Mouse (Mus musculus): ENCODE data around the gene Ube3a.

The Ube3a gene

DNA sequence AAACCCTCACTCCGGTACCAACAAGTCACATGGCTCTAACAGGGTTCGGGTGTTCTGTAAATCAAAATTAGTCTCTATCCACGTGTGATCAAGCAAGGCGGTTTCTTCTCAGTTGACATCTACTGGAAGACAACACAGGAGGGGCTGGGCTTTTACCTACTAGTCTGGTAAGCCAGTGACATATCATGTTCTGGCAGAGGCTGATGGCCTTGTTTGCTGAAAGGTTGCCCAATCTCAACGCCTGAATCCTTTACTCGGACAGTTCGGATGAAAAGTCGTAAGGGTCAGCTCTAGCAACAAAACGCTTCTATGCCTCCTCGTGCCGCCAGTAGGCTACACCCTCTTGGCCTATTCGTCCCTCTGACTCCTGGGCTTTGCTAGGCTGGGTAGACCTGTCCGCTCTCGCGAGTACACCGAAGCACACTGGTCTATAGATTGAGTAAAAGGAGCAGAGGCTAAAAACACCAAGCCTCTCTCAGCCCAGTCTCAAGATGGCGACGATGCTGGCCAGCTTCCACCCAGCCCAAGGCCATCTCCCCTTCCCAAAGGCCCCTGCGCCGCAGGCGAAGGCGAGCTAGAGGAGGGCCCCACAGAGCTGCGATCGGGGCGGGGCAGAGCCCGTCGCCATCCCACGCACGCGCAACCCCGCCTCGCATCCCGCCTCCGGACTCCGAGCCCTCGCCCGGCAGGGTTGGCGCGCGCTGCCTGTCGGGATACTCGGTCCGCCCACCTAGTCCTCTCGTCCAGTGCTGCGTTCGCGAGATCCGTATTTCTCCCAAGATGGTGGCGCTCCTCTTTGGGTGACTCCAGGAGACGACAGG is at the start of gene Ube3a:
Gene Ube3a, plus strand, starts transcription at position 706 of the 821 bp plus-strand sequence.
- DNase-seq (ENCODE audit: low read depth, low spot score): peak; percentile 97

DNA sequence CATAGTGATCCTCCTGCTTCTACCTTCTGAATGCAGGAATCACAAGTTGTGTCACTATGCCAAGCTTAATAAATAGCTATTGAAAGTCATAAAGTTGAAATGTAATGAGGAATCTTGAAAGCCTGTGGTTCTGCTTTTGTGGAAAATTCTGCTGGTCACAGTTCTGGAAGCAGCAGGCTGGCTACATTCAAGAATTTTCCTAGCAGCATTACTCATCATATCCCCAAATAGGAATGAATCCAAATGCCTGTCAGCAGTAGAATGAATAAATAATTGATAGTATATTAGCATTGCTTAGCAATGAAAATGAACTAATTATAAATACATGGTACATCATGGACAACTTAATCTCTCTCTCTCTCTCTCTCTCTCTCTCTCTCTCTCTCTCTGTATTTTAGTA is 35.7 kb upstream of the Ube3a start:
- no peak for DNase-seq (ENCODE audit: low read depth, low spot score)

DNA sequence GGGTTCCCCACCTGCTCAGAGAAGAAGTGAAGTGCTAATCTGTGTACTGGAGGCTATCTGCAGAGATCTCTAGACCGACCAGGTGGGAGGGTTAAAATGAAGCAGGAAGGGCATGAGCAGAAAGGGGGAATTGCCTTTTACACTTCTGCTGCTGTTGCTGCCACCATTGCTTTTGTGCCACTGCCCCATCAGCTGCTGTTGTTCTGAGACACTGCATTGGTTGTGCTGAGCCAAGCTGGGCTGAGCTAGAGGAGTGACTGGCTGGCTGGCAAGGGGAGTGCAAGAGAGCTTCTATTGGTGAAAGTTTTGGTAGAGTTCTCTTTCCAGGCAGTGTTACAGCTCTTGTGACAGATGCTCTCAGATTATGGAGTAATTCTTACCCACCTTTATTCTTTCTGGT is 13.6 kb upstream of the Ube3a start:
- no peak for DNase-seq (ENCODE audit: low read depth, low spot score)

DNA sequence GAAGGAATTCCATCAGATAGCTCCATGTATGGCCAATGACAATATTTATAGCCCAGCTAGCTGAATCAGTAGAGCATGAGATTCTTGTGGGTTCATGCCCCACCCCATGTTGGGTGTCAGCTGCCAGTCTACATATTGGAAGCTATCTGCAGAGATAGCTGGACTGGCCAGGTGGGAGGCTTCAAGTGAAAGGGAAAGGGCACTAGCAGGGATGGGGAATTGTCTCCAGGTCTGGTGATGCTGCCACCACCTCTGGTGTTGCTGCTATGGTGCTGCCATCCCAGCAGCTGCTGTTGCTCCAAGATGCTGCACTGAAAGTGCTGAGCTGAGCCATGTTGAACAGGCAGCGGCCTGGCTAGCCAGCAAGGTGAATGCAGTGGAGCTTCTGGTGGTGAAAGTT is 7.3 kb upstream of the Ube3a start:
- no peak for DNase-seq (ENCODE audit: low read depth, low spot score)

DNA sequence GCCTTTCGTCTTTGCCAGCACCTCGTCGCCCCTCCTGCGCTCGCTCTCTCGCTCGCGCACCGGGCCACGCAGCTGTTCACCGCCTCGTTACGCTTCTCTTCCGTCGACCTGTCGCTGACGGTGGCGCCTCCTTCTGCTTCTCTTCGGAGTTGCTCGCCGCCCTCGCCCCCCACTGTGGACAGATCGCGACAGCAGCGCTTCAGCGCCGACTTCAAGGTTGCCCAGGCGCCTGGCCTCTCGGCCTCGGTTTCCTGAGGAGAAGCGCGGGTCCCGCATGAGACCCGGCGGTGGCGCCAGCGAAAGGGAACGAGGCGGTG is 274 bp downstream of the Ube3a start:
- no peak for DNase-seq (ENCODE audit: low read depth, low spot score)

DNA sequence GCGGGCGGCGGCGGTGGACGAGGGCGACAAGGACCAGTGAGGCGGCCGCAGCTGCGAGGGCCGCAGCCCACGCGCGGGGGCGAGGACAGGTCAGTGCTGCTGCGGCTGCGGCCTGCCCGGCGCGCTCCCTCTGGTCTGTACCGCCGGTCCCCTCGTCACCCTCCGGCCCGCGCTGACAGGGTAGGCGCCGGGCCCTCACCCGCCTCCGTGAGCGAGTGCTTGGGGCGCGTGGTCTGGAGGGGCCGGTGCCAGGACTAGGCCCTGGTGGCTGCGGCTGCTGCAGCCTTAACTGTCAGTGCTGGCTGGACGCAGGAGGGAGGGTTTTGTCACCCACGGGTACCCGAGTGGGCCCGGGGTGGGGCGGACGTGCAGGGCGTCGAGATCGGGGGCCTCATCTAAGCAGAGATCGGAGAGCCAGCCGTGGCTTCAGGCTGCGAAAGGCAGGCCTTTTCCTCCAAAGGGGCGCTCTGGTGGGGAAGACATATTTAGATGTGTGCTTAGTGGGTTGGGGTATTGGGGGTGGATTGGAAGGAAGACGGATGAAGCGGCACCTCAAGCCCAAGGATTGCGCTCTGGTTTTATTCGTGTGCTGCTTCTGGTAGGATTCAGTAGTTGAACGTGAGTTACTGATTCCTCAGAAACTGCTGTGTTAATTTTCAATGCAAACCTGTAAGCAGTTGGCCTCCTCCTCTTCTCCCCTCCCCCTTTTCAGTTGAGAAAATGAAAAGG is 797 bp downstream of the Ube3a start:
- DNase-seq (ENCODE audit: low read depth, low spot score): peak; percentile 69

DNA sequence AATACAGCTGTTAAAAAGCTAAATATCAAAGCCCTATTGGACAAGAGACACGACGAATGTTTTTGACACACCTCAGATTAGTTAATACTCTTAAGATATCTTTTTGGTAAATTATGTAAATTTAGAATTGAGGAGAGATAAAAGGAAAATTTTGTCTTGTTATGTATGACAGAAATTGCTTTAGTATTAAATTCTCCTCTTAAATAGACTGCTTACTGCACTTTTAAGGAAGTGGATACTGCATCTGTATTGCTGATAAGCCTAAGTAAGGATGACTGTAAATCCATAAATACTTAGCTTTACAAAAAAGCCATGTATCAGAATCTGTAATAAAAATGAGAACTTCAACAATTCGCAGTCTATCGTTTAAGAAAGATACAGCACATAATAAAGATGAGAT is 1.8 kb downstream of the Ube3a start:
- DNase-seq (ENCODE audit: low read depth, low spot score): no peak

DNA sequence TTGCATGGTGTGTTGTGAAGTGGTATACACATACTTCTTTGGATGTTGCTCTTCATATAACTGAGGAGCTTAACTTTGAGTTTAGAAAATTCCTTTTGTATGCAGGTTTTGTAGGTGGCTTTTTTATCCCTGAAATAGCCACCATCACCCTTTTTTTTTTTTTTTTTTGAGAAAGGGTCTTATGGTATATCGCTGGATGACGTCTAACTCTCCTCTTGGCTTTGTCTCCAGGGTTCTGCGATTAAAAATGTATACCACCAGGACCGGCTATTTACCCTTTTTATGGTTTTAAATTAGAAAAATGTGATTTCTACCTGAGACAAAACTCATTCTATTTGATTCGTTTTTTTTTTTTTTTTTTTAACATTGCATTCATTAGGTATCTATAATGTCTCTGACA is 2.2 kb downstream of the Ube3a start:
- no peak for DNase-seq (ENCODE audit: low read depth, low spot score)

DNA sequence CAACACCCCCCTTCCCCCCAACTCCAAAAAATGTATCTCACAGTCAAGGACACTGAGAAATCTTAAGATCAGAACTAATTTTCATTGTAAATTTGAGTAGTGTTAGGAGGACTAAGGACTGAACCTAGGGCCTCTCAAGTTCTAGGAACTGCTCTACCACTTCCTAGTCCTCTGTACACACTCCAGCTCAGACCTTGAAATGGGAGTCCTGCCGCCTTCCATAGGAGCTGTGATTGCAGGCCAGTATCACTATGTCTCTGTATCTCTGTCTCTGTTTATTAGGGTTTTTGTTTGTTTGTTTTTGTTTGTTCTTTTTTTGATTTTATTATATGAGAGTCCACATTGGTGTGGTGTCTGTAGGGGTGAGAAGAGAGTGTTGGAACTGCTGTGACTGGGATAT is 3.4 kb downstream of the Ube3a start:
- no peak for DNase-seq (ENCODE audit: low read depth, low spot score)

DNA sequence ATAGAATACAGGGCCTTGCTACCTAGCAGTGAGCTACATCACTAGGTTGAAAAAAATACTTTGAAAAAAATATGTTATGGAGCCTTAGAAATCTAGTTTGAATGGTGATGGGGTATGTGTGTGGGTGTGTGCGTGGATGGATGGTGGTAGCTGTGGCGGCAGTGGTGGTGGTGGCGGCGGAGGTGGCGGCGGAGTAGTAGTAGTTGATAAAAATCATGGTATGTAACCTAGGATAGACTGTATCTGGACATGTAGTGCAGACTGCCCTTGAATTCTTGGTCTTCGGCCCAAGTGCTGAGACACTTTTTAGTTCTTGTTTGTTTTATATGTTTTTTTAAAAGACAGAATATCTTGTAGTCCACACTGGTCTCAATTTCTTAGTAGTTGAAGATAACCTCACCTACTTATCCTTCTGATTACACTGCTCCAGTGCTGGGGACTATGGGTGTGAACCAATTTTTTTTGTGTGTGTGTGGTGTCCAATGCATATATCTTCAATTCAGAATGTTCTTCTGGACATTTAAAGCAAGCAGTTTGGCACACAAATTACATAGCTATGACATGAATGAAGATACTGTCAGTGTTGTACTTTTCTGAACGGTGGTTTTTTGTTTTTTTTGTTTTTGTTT is 6.3 kb downstream of the Ube3a start:
- no peak for DNase-seq (ENCODE audit: low read depth, low spot score)

DNA sequence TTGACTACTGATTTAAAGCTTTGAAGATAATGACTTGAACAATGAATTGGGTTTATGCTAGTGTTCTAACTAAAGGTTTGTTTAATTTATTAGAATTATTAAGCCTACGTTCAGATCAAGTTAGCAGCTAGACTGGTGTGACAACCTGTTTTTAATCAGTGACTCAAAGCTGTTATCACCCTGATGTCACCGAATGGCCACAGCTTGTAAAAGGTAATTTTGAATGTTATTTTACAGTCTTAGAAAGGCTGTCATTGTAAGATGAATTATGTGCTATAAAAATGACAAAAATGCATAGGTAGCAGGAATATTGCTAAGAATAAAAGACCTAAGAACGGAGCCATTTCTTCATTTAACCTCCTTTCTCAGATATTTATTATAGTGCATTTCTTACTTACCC is 14.7 kb downstream of the Ube3a start:
- no peak for DNase-seq (ENCODE audit: low read depth, low spot score)

DNA sequence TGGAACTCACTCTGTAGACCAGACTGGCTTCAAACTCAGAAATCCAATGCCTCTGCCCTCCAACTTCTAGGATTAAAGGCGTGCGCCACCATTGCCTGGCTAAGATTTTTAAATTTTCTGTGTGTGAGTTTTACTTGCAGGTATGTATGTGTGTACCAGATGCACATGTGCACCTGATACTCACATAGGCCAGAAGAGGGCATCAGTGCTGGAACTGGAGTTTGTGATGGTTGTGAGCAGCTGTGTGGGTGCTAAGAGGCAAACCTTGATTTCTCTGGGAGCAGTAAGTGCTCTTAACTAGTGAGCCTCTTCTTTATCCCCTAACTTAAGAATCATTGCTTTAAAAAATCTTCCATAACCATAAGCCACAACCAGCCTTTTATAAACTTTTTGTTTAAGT is 17.0 kb downstream of the Ube3a start:
- DNase-seq (ENCODE audit: low read depth, low spot score): peak; percentile 27

DNA sequence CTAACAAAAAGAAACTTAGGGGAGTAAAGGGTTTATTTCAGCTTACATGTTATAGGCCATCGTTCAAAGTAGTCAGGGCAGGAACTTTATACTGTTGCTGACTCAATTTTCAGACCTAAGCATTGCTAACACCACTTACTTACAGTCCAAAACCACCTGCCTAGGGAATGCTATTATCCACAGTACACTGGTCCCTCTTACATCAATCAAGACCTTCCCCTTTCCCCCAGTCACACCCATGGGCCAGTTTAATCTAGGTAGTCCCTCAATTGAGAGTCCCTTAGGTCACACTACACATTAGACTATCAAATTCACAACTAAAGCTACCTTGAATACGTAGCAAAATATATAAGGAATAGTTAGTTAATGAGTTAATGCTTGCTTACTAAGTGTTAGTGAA is 24.8 kb downstream of the Ube3a start:
- DNase-seq (ENCODE audit: low read depth, low spot score): no peak

DNA sequence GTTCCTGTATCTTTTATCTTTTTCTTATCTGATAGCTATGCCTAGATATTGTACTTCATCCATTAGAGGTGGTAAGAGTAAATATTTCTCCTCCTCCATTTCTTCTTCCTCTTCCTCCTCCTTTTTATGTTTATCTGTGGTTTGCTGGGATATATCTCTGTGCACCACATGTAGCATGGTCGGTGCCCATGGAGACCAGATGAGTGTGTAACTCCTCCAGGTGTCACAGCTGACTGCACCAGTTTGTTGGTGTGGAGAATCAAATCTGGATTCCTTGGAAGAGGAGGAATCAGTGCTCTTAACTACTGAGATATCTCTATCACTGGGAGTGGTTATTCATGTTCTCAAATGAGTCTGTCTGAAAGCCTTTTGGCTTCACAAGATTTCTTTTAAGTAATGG is 37.0 kb downstream of the Ube3a start:
- DNase-seq (ENCODE audit: low read depth, low spot score): no peak

DNA sequence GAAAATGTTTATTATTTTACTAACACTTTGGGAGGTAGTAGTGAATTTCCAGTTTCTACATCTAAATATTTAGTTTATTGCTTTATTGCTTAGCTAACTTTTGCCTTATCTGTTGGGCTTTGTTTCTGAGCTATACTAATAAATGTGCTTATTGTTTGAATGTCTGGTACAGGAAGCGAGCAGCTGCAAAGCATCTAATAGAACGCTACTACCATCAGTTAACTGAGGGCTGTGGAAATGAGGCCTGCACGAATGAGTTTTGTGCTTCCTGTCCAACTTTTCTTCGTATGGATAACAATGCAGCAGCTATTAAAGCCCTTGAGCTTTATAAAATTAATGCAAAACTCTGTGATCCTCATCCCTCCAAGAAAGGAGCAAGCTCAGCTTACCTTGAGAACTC is 43.2 kb downstream of the Ube3a start:
- DNase-seq (ENCODE audit: low read depth, low spot score): no peak

DNA sequence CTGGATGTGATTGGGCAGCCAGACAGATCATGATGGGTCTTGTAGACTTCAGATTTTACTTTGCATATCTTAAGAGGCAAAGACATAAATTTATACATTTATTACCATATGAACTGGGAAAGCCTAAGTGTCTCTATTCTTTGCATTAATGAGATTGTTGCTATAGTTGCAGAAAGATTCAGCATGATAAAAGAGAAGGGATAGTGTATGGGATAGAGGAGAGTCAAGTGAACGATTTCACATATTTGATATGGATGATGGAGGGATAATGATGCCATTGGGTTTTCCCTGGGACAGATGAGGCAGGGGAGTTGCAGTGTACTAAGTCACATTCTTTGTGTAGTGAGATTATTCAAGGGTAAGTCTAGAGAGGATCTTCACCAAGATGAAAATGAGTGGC is 84.0 kb downstream of the Ube3a start:
- DNase-seq (ENCODE audit: low read depth, low spot score): no peak

DNA sequence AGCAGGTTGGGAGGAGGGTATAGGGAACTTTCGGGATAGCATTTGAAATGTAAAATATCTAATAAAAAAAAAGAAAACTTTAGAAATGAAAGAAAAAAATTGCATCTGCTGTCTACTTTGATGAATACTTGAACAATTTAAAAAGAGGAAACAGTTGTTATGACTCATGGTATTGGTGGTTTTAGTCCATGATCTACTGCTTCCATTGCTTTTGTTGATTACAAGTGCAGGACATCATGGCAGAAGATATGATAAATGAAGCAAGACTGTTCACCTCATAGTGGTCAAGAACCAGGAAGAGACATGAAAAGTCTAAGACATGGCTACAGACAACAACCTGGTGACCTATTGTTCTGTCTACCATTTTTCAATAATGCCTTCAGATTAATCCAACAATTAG is 94.2 kb downstream of the Ube3a start:
- DNase-seq (ENCODE audit: low read depth, low spot score): no peak

Data from CD4-positive helper T cell, adult 2 months (primary cell).